Mouse (Mus musculus) C2C12 (cell line): ENCODE results near the gene Mapk13.

Experiments
- CTCF ChIP-seq: IDR thresholded peaks from one replicate; pipeline ENCODE4 v1.5.1; 2011; ENCODE audit not compliant: control insufficient read depth, insufficient read depth, insufficient read length
- MAX ChIP-seq: IDR thresholded peaks from one replicate; pipeline ENCODE4 v1.6.1; 2011; ENCODE audit warnings: mild to moderate bottlenecking, control low read depth
- USF1 ChIP-seq: IDR thresholded peaks from one replicate; pipeline ENCODE4 v1.6.1; 2011; ENCODE audit warnings: low read depth, mild to moderate bottlenecking, control low read depth, moderate library complexity

DNA sequence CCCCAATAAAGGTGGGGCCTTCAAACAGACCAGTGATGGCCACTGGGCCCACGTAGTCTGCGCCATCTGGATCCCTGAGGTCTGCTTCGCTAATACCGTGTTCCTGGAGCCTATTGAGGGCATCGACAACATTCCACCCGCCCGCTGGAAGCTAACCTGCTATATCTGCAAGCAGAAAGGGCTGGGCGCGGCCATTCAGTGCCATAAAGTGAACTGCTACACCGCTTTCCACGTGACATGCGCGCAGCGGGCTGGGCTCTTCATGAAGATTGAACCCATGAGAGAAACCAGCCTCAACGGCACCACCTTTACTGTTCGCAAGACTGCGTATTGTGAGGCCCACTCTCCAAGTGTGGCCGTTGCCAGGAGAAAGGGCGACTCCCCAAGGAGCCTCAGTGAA lies 37.7 kb downstream of the Mapk13 start:
- TF ChIP-seq USF1 (no peak), CTCF (no peak), MAX (no peak)
